Mouse (Mus musculus) left cerebral cortex, postnatal 25 days (tissue): ENCODE results near the gene Rps6kb2. TPM values are rescaled to one million over a fixed set of nuclear protein-coding genes. Genes with fewer than 3 reads are reported as not detected.
"Not testable (repeated sequence)": the region's sequence is repeated elsewhere in the genome, so short reads cannot be mapped to it uniquely, and the experiment has no call there.

Experiments used
- DNase-seq, 2 experiments: peaks; one replicate each; pipeline ENCODE4 v3.0.0; 2022; ENCODE audit warnings: low spot score in 2 of 2, mixed read lengths in 1 of 2
- intact Hi-C: fragments of 180-260 bp; cut with DNase I; formaldehyde crosslinking; loops from one replicate; pipeline ENCODE4 v1.15.1; 2025
- total RNA-seq, 2 experiments: library from RNA; stranded (reverse); gene quantifications; 2 replicates each; pipeline ENCODE4 v1.2.3; 2021

Rps6kb2 gene
- total RNA-seq, 2 experiments from 2014 or later: 28.5 to 32.0 TPM

GRCm38 (mm10) chr19:4125741-4126696, 37.1 kb downstream of the Rps6kb2 start, which contains the start of gene Aip:
Aip (minus strand) TSS chr19:4125858.
- DNase-seq: peak; percentile 96 to 99
- intact Hi-C loops: loop anchor here (2.0 to 5.0 kb wide), 3 partner anchors 37 to 101 kb away; partner anchors contain the start of genes Rad9a and Rps6kb2

- DNase-seq: peak in 1 of 2 experiments; percentile 42
- intact Hi-C loops: loop anchor here (5.0 kb wide), 2 partner anchors 77 to 102 kb away; partner anchors contain the start of gene Rad9a
Measured at GRCm38 (mm10) chr19:4125268-4125667, 37.9 kb downstream of the Rps6kb2 start.

GRCm38 (mm10) chr19:4124432-4124831, 38.7 kb downstream of the Rps6kb2 start:
- no peak for DNase-seq
- intact Hi-C loops: no loop called here

GRCm38 (mm10) chr19:4122411-4123370, 40.5 kb downstream of the Rps6kb2 start:
- intact Hi-C loops: no loop called here

GRCm38 (mm10) chr19:4121896-4122295, 41.3 kb downstream of the Rps6kb2 start:
- intact Hi-C loops: not testable (repeated sequence)

More at GRCm38 (mm10) chr19:4122411-4123370, 40.5 kb downstream of the Rps6kb2 start:
- DNase-seq: no peak

GRCm38 (mm10) chr19:4121097-4121805, 41.9 kb downstream of the Rps6kb2 start:
- DNase-seq: peak; percentile 97 to 99
- intact Hi-C loops: no loop called here

More at GRCm38 (mm10) chr19:4121896-4122295, 41.3 kb downstream of the Rps6kb2 start:
- not testable (repeated sequence) for DNase-seq

- no peak for DNase-seq
- intact Hi-C loops: no loop called here
Measured at GRCm38 (mm10) chr19:4120496-4120895, 42.7 kb downstream of the Rps6kb2 start.

- DNase-seq: no peak
- intact Hi-C loops: no loop called here
Measured at GRCm38 (mm10) chr19:4119716-4120487, 43.3 kb downstream of the Rps6kb2 start.

GRCm38 (mm10) chr19:4118350-4118749, 44.8 kb downstream of the Rps6kb2 start:
- intact Hi-C loops: no loop called here
- DNase-seq: peak in 1 of 2 experiments; percentile 58

- intact Hi-C loops: no loop called here
Measured at GRCm38 (mm10) chr19:4117006-4117405, 46.1 kb downstream of the Rps6kb2 start.

GRCm38 (mm10) chr19:4115816-4116215, 47.3 kb downstream of the Rps6kb2 start:
- DNase-seq: no peak
- intact Hi-C loops: no loop called here

More at GRCm38 (mm10) chr19:4117006-4117405, 46.1 kb downstream of the Rps6kb2 start:
- no peak for DNase-seq

- intact Hi-C loops: no loop called here
- no peak for DNase-seq
Measured at GRCm38 (mm10) chr19:4115144-4115543, 48.0 kb downstream of the Rps6kb2 start.

GRCm38 (mm10) chr19:4114551-4114950, 48.6 kb downstream of the Rps6kb2 start:
- intact Hi-C loops: no loop called here

GRCm38 (mm10) chr19:4113806-4114230, 49.3 kb downstream of the Rps6kb2 start:
- intact Hi-C loops: no loop called here
- no peak for DNase-seq

More at GRCm38 (mm10) chr19:4114551-4114950, 48.6 kb downstream of the Rps6kb2 start:
- DNase-seq: no peak

- DNase-seq: peak; percentile 61 to 90
- intact Hi-C loops: no loop called here
Measured at GRCm38 (mm10) chr19:4113186-4113805, 49.9 kb downstream of the Rps6kb2 start.

- intact Hi-C loops: no loop called here
- no peak for DNase-seq
Measured at GRCm38 (mm10) chr19:4112063-4112960, 50.8 kb downstream of the Rps6kb2 start.

- intact Hi-C loops: no loop called here
Measured at GRCm38 (mm10) chr19:4108535-4108934, 54.6 kb downstream of the Rps6kb2 start.

More at GRCm38 (mm10) chr19:4108535-4108934, 54.6 kb downstream of the Rps6kb2 start:
- DNase-seq: no peak
